8 mouse cellular contexts compared by ENCODE assay signal in the genomic region with DNA sequence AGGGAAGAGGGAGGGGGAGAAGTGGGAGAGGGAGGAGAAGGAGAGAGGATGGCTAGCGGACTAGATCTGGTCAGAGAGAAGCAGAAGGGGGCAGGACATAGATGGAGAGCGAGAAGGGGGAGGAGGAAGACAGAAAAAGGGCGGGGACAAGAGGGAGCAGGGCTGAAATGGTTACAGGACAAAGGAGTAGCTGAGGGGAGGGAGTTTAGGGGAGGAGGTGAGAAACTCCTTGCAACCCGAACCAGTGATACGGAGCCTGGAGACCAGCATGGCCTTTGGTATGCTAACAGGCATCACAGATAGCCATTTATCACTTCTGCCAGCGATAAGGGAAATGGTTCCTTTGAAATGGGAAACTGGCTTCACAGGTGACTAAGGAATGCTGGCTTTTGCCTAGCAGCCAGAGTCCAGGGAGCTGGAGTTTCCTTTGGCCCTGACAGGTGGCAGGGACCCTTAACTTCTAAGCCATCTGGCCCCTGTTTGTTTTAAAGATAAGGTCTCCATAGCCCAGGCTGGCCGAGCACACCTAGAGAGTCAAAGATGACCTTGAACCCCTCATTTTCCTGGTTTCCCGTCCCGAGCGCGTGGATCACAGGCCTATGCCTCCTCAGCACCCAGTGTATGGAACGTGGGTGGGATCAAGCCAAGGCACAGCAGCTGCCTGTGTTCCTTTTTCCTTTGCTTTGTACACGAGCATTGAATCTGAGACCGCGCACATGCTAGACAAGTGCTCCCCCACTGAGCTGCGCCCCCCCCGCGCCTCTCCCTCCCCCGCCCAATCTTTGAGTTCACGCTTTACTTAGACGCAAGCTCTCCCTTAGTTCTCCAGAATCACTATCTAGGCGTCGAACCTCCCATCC. TPM values are rescaled to one million over a fixed set of nuclear protein-coding genes. Genes with fewer than 3 reads are reported as not detected.
DNase-seq lines count a peak whose midpoint lies in the region; ATAC-seq and TF ChIP-seq lines count a peak whose summit lies in the region.

No protein-coding gene starts in this region.

- no peak overlapping the region for H3K27ac ChIP-seq in heart, embryonic 15.5 days
- H3K27ac ChIP-seq in hindbrain, postnatal 0 days, result 0 out of 2 replicates have a peak overlapping the region, but pooled peaks have one; percentile 20
- H3K27ac ChIP-seq in layer of hippocampus, adult 2 months, result no peak overlapping the region; the same call in 1 of the 2 replicates

- H3K4me1 ChIP-seq in heart, embryonic 15.5 days (replicated peaks), result peaks cover 33% of the 10 kb centered on the region
- H3K4me1 ChIP-seq in hindbrain, postnatal 0 days (ENCODE audit: insufficient read depth, low read length), result peaks cover 4% of the 10 kb centered on the region; the same call in 1 of the 2 replicates

- H3K4me3 ChIP-seq in heart, embryonic 15.5 days, result peak overlapping the region; percentile 11; the same call in 1 of the 2 replicates
- no peak overlapping the region for H3K4me3 ChIP-seq in hindbrain, postnatal 0 days (ENCODE audit: low read length)
- H3K4me3 ChIP-seq in layer of hippocampus, adult 2 months, result no peak overlapping the region

- no peaks in the 10 kb centered on the region for H3K36me3 ChIP-seq in heart, embryonic 15.5 days
- H3K36me3 ChIP-seq in hindbrain, postnatal 0 days (ENCODE audit: insufficient read depth, low read length), result no peaks in the 10 kb centered on the region

- WGBS in heart, embryonic 15.5 days, result 12% methylated on average over 23 of the region's 23 CpGs
- 14% methylated on average over 23 of the region's 23 CpGs for WGBS in hindbrain, postnatal 0 days

- no peak for DNase-seq in heart, postnatal 10 days
- DNase-seq in R1 (ENCODE audit: low read depth, low spot score), result peak; percentile 98
- DNase-seq in hindbrain, postnatal 0 days (ENCODE audit: low spot score), result no peak
- DNase-seq in naive thymus-derived CD4-positive, alpha-beta T cell, adult 2 months (ENCODE audit: low read depth), result peak; percentile 46
- no peak for DNase-seq in layer of hippocampus, adult 2 months (ENCODE audit: low spot score in 2 of 2)
- no peak for DNase-seq in spleen, postnatal 10 days (ENCODE audit: low spot score in 2 of 2)
- no peak for DNase-seq in right cerebral cortex, postnatal 4 days

- no peak overlapping the region for H3K9ac ChIP-seq in heart, embryonic 15.5 days
- H3K9ac ChIP-seq in hindbrain, postnatal 0 days (replicated peaks; ENCODE audit: low read length), result no peak overlapping the region

- no peak for ATAC-seq in heart, embryonic 15.5 days (replicated peaks; ENCODE audit: insufficient number of reproducible peaks, insufficient read depth, low FRiP score, low read depth)
- no peak for ATAC-seq in hindbrain, postnatal 0 days

- intact Hi-C loops in heart, postnatal 10 days (cut with DNase I), result no loop called here

- TF ChIP-seq CTCF in hindbrain, postnatal 0 days (IDR thresholded peaks at IDR 0.05; ENCODE audit: low read depth), result no peak
- no peak for TF ChIP-seq CTCF in layer of hippocampus, adult 2 months (conservative IDR thresholded peaks at IDR 0.05)

- no peaks in the 10 kb centered on the region for H3K9me3 ChIP-seq in heart, embryonic 15.5 days (replicated peaks)
- no peaks in the 10 kb centered on the region; the same call in 1 of the 2 replicates for H3K9me3 ChIP-seq in hindbrain, postnatal 0 days (ENCODE audit: low read length)

- peaks cover 13% of the 10 kb centered on the region for H3K27me3 ChIP-seq in heart, embryonic 15.5 days
- H3K27me3 ChIP-seq in hindbrain, postnatal 0 days (ENCODE audit: insufficient read depth, low read length), result no peaks in the 10 kb centered on the region

- H3K4me2 ChIP-seq in heart, embryonic 15.5 days, result peak overlapping the region; percentile 46
- H3K4me2 ChIP-seq in hindbrain, postnatal 0 days (ENCODE audit: low read depth, low read length), result no peak overlapping the region; the same call in 1 of the 2 replicates

RNA-seq across cellular contexts. Expression of a gene that starts 9.8 kb away (rescaled TPM):
- polyA plus RNA-seq in heart, embryonic 15.5 days (2015; fragmentation: Nextera tagmentation; extraction: Ambion mirVana), result 53.3 and 64.4 TPM in 2 replicates
- total RNA-seq in heart, postnatal 10 days (2021), result 100 to 1,000 TPM in 1 of 2 experiments, 10 to 100 TPM in 1; 46.2 to 180 TPM
- 48.9 and 50.0 TPM in 2 replicates for total RNA-seq in hindbrain, postnatal 0 days (2014; rRNA removed)
- 242 and 257 TPM in 2 replicates for polyA plus RNA-seq in hindbrain, postnatal 0 days (2015; fragmentation: Nextera tagmentation; extraction: Ambion mirVana)
- total RNA-seq in layer of hippocampus, adult 2 months (2021), result 10 to 100 TPM in 1 of 2 experiments, 1 to 10 TPM in 1; 8.2 to 14.5 TPM

RNA-seq across cellular contexts. Expression of a gene that starts 33.0 kb away (rescaled TPM):
- polyA plus RNA-seq in heart, embryonic 15.5 days (2015; fragmentation: Nextera tagmentation; extraction: Ambion mirVana), result 0.66 and 3.1 TPM in 2 replicates
- under 1 TPM; 0.34 to 0.87 TPM for total RNA-seq in heart, postnatal 10 days (2021)
- total RNA-seq in hindbrain, postnatal 0 days (2014; rRNA removed), result 1.2 TPM in 2 replicates
- 0.05 and 0.20 TPM in 2 replicates for polyA plus RNA-seq in hindbrain, postnatal 0 days (2015; fragmentation: Nextera tagmentation; extraction: Ambion mirVana)
- under 1 TPM in 1 of 2 experiments, not detected in 1; 0.17 TPM for total RNA-seq in layer of hippocampus, adult 2 months (2021)

RNA-seq across cellular contexts. Expression of a gene that starts 48.6 kb away (rescaled TPM):
- 318 and 332 TPM in 2 replicates for polyA plus RNA-seq in heart, embryonic 15.5 days (2015; fragmentation: Nextera tagmentation; extraction: Ambion mirVana)
- 100 to 1,000 TPM; 152 to 159 TPM for total RNA-seq in heart, postnatal 10 days (2021)
- 139 and 147 TPM in 2 replicates for total RNA-seq in hindbrain, postnatal 0 days (2014; rRNA removed)
- polyA plus RNA-seq in hindbrain, postnatal 0 days (2015; fragmentation: Nextera tagmentation; extraction: Ambion mirVana), result 298 and 315 TPM in 2 replicates
- total RNA-seq in layer of hippocampus, adult 2 months (2021), result 100 to 1,000 TPM; 125 to 130 TPM

Comparison
In these comparisons a context has a peak if more than half of its experiments do, and no peak if none do; other contexts are left out.
1. DNase-seq: peak in R1 (single experiment) and naive thymus-derived CD4-positive, alpha-beta T cell, adult 2 months (single experiment); none in heart, postnatal 10 days (0 of 2), hindbrain, postnatal 0 days (single experiment), layer of hippocampus, adult 2 months (0 of 2), spleen, postnatal 10 days (0 of 2) and right cerebral cortex, postnatal 4 days (single experiment).